Mouse (Mus musculus) intestine, embryonic 14.5 days (tissue): ENCODE results near the gene Donson. TPM values are rescaled to one million over a fixed set of nuclear protein-coding genes. Genes with fewer than 3 reads are reported as not detected.

Source experiments
- ATAC-seq: fragments of 200-750 bp; cut with Nextera tagmentation; replicated peaks from 2 replicates; pipeline ENCODE4 v1.8.0; 2017; ENCODE audit warnings: low read depth, moderate number of reproducible peaks, moderate TSS enrichment, moderate library complexity; ENCODE audit not compliant: low FRiP score, low TSS enrichment
- DNase-seq: peaks from one replicate; pipeline ENCODE4 v3.0.0-alpha.2; 2018; ENCODE audit warnings: low spot score
- H3K27ac ChIP-seq: fragments of 300-500 bp; sonication (generic); 2 replicates; pipeline ENCODE4 v1.5.1; 2014; ENCODE audit warnings: low read depth, mild to moderate bottlenecking, control low read depth
- H3K27me3 ChIP-seq: fragments of 300-500 bp; sonication (generic); replicated peaks from 2 replicates; pipeline ENCODE4 v1.6.1; 2014; ENCODE audit warnings: low read length, control low read depth; ENCODE audit not compliant: control insufficient read depth, insufficient read depth
- H3K36me3 ChIP-seq: fragments of 300-500 bp; sonication (generic); 2 replicates; pipeline ENCODE4 v1.6.1; 2014; ENCODE audit warnings: low read length, control low read depth; ENCODE audit not compliant: control insufficient read depth, insufficient read depth
- H3K4me1 ChIP-seq: fragments of 300-500 bp; sonication (generic); replicated peaks from 2 replicates; pipeline ENCODE4 v1.6.1; 2014; ENCODE audit warnings: low read length, control low read depth, mixed read lengths; ENCODE audit not compliant: control insufficient read depth, insufficient read depth
- H3K4me2 ChIP-seq: fragments of 300-500 bp; sonication (generic); 2 replicates; pipeline ENCODE4 v1.6.1; 2014; ENCODE audit warnings: low read length
- H3K4me3 ChIP-seq: fragments of 300-500 bp; sonication (generic); 2 replicates; pipeline ENCODE4 v1.5.1; 2014; ENCODE audit warnings: low read depth, low read length, control low read depth, mixed read lengths
- H3K9ac ChIP-seq: fragments of 300-500 bp; sonication (generic); 2 replicates; pipeline ENCODE4 v1.6.1; 2014; ENCODE audit warnings: mild to moderate bottlenecking, low read length
- H3K9me3 ChIP-seq: fragments of 300-500 bp; sonication (generic); 2 replicates; pipeline ENCODE4 v1.6.1; 2016; ENCODE audit warnings: low read length, control low read depth; ENCODE audit not compliant: control insufficient read depth
- WGBS: fragments of 180-500 bp; shearing (Covaris S2); extraction: QIAGEN DNeasy Blood & Tissue Kit; methylation state at CpG from one replicate; pipeline ENCODE4 v1.1.7; 2014; 5-methylcytosine and 5-hydroxymethylcytosine counted together
- polyA plus RNA-seq: library from polyadenylated mRNA; unstranded; fragments of >200 nt; fragmentation: Nextera tagmentation; extraction: Ambion mirVana; gene quantifications from 2 replicates; pipeline ENCODE4 v1.2.1, GENCODE M21; 2014

Gene Donson
- polyA plus RNA-seq, 1 experiment from 2014 or later, result 24.7 TPM

DNA sequence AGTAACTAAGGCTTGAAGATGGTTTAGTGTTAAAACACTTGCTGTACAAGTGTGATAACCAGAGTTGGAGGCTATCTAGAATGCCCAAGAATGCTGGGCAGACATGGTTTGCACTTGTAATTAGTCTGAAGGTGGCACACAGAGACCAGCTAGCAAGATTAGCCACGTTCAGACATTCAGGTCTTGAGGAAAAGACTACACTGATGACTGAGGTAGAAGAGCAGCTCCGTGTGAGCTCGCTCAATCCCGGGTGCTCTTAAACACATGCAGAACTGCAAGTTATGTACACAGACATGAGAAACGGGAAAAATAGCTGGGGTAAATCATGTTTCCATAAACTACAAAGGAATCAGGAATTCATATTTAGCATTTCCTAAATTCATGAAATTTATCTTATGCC lies 7.9 kb downstream of the Donson start:
- DNase-seq (peak; percentile 41), ATAC-seq (no peak)
- Histone ChIP-seq H3K27ac (no peak overlapping the region), H3K4me2 (no peak overlapping the region), H3K9ac (no peak overlapping the region), H3K27me3 (no peaks in the 10 kb centered on the region), H3K4me1 (no peaks in the 10 kb centered on the region), H3K9me3 (no peaks in the 10 kb centered on the region), H3K4me3 (no peak overlapping the region), H3K36me3 (peaks cover 91% of the 10 kb centered on the region)
- 79% methylated on average over 5 of the region's 5 CpGs for WGBS

DNA sequence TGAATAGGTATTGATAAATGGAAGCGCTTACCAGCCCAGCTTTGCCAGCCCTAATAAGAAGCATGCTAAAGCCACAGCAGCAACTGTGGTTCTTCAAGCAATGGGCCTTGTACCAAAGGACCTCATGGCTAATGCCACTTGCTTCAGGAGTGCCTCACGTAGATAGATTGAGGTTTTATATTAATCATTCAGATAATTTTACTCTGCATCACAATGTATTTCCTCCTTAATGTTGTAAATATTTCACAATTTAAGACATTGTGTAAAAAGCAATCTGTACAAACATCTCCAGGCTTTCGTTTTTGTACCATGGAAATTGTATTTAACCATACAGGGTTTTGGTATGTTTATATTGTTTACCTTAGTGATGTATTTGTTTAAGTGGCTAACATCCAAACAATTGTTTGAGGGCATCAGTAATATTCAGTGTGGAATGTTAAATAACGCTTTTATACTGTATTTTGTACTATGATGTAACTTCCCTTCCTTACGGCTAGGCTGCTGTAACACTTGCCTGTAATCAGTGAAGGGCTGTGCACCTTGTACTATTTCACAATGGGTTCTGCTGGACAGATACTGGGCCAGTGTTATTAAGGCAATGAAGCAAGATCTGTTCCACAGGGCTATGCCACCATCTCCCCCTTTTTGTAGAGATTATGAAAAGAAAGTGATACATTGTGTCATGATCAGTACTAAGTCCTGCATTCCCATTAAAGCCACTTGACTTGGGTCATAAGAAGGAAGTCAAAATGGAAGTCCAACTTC lies 10.2 kb downstream of the Donson start:
- Histone ChIP-seq H3K27me3 (no peaks in the 10 kb centered on the region), H3K4me3 (no peak overlapping the region), H3K9ac (no peak overlapping the region), H3K4me2 (no peak overlapping the region), H3K27ac (no peak overlapping the region), H3K36me3 (peaks cover 94% of the 10 kb centered on the region), H3K9me3 (no peaks in the 10 kb centered on the region), H3K4me1 (no peaks in the 10 kb centered on the region)
- whole genome bisulfite sequencing, result 87% methylated on average over 5 of the region's 5 CpGs
- peak; percentile 31 for DNase-seq
- ATAC-seq, result no peak

DNA sequence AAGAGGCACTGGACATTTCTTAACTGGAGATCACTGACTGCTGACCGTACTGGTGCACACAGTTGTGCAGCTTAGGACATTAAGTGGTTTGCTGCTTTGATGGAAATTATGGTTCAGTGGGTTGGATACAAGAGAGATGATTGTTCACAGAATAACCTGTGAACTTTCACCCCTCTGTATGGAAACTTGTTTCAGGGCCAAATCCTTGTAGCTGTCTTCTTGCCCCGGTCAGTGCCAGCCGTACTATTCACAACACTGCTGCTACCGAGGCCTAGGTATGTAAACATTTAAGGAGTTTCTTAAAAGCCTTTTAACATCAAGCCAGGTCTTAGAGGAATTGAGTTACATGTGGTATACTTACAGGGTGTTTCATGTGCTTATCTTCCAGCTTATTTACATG lies 14.1 kb downstream of the Donson start:
- Histone ChIP-seq H3K9ac (no peak overlapping the region), H3K4me1 (no peaks in the 10 kb centered on the region), H3K27ac (no peak overlapping the region), H3K27me3 (no peaks in the 10 kb centered on the region), H3K4me2 (no peak overlapping the region), H3K4me3 (no peak overlapping the region), H3K9me3 (no peaks in the 10 kb centered on the region), H3K36me3 (peaks cover 98% of the 10 kb centered on the region)
- no peak for ATAC-seq
- DNase-seq, result peak; percentile 29
- WGBS, result 67% methylated on average over 4 of the region's 4 CpGs

DNA sequence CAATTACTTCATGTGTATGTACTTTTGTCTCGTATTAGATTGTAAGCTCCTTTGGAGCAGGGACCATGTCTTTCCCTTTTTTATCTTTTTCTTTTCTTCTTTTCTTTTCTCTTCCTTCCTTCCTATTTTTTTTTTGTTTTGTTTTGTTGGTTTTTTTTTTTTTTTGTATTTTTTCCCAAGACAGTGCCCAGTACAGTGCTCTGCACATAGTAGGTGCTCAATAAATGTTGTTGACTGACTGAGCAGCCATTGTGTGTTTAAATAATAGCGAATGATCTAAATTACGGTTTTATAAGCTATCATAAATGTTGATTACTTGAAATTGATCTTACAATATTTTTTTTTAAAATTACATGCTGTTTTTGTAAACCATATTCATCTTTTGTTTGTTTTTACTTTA lies 24.8 kb downstream of the Donson start:
- H3K9me3 ChIP-seq, result no peaks in the 10 kb centered on the region
- no peaks in the 10 kb centered on the region for H3K4me1 ChIP-seq
- H3K4me3 ChIP-seq, result no peak overlapping the region
- no peak overlapping the region for H3K9ac ChIP-seq
- WGBS, result 95% methylated on average over 3 of the region's 3 CpGs
- DNase-seq, result no peak
- no peak overlapping the region for H3K27ac ChIP-seq
- H3K4me2 ChIP-seq, result no peak overlapping the region
- no peaks in the 10 kb centered on the region for H3K27me3 ChIP-seq
- no peak for ATAC-seq
- H3K36me3 ChIP-seq, result peaks cover 97% of the 10 kb centered on the region

DNA sequence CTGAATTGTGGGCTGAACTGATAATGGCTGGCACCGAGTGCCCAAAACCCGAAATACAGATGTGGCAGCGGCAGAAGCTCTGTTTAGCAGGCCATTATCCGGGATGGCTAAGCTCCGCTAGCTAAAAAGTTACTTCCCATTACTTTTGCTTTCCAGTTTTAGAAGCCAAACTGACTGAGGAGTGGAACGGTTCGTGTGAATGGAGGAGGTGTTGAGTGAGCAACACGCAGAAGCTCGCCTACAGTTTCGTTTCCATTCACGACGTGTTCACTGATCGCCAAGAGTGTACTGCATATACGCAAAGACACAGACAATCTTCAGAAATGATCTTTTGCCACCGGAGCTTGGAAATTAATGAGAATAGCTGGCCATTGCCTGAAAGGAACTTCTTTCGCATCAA lies 26.2 kb downstream of the Donson start:
- no peaks in the 10 kb centered on the region for H3K4me1 ChIP-seq
- H3K9ac ChIP-seq, result no peak overlapping the region
- DNase-seq (peak; percentile 36), ATAC-seq (no peak)
- no peaks in the 10 kb centered on the region for H3K9me3 ChIP-seq
- H3K36me3 ChIP-seq, result peaks cover 99% of the 10 kb centered on the region
- H3K27me3 ChIP-seq, result no peaks in the 10 kb centered on the region
- no peak overlapping the region for H3K27ac ChIP-seq
- 95% methylated on average over 16 of the region's 16 CpGs for WGBS
- H3K4me2 ChIP-seq, result no peak overlapping the region
- no peak overlapping the region for H3K4me3 ChIP-seq

DNA sequence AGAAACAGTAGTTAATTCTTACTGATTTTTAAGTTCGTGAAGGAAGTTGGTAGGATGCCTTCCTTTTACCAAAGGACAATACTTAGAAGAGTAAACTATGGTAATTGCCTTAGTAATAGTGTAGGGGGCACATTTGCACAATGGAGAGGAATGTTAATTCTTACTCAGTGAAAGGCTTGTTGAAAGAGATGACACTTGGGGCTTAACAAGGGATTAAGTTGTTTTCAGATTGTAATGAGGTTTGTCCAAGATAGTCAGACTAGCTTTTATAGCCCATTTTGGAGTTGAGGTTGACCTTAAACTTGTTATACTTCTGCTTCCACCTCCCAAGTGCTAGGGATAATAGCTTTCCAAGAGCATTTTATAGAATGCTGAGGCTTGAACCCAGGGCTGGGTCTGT lies 27.2 kb downstream of the Donson start:
- no peak overlapping the region for H3K9ac ChIP-seq

DNA sequence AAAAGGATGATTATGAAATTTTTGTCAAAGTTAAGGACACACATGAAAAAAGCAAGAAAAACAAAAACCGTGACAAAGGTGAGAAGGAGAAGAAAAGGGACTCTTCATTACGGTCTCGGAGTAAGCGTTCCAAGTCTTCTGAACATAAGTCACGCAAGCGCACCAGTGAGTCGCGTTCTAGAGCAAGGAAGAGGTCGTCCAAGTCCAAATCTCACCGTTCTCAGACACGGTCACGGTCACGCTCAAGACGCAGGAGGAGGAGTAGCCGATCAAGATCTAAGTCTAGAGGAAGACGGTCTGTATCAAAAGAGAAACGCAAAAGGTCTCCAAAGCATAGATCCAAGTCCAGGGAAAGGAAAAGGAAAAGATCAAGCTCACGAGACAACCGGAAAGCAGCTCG lies 28.8 kb downstream of the Donson start:
- DNase-seq (peak; percentile 48), ATAC-seq (no peak)
- H3K4me3 ChIP-seq, result no peak overlapping the region
- peaks cover 100% of the 10 kb centered on the region for H3K36me3 ChIP-seq
- H3K27ac ChIP-seq, result no peak overlapping the region
- H3K4me2 ChIP-seq, result no peak overlapping the region
- H3K4me1 ChIP-seq, result no peaks in the 10 kb centered on the region
- H3K27me3 ChIP-seq, result no peaks in the 10 kb centered on the region
- H3K9ac ChIP-seq, result no peak overlapping the region
- 96% methylated on average over 20 of the region's 20 CpGs for WGBS
- no peaks in the 10 kb centered on the region for H3K9me3 ChIP-seq

More for the DNA sequence above, 27.2 kb downstream of the Donson start:
- H3K4me1 ChIP-seq, result no peaks in the 10 kb centered on the region
- peaks cover 100% of the 10 kb centered on the region for H3K36me3 ChIP-seq
- 78% methylated on average over 1 of the region's 1 CpGs for WGBS
- DNase-seq (no peak), ATAC-seq (no peak)
- H3K4me2 ChIP-seq, result no peak overlapping the region
- H3K9me3 ChIP-seq, result no peaks in the 10 kb centered on the region
- H3K4me3 ChIP-seq, result no peak overlapping the region
- no peak overlapping the region for H3K27ac ChIP-seq
- no peaks in the 10 kb centered on the region for H3K27me3 ChIP-seq

DNA sequence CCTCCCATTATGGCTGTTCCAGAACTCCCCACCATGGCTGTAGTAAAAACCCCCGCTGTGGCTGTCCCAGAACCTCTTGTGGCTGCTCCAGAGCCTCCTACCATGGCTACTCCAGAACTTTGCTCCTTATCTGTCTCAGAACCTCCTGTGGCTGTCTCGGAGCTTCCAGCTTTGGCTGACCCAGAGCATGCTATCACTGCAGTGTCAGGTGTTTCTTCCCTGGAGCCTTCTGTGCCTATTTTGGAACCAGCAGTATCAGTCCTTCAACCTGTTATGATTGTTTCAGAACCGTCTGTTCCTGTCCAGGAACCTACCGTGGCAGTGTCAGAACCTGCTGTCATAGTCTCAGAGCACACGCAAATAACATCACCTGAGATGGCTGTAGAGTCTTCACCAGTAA lies 30.1 kb downstream of the Donson start:
- H3K9me3 ChIP-seq, result no peaks in the 10 kb centered on the region

DNA sequence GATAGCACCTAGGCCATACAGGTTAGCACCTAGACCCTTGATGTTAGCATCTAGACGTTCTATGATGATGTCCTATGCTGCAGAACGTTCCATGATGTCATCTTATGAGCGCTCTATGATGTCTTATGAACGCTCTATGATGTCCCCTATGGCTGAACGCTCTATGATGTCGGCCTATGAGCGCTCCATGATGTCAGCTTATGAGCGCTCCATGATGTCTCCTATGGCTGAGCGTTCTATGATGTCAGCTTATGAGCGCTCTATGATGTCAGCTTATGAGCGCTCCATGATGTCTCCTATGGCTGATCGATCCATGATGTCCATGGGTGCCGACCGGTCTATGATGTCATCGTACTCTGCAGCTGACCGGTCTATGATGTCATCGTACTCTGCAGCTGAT lies 31.3 kb downstream of the Donson start:
- Histone ChIP-seq H3K27me3 (no peaks in the 10 kb centered on the region), H3K27ac (no peak overlapping the region), H3K9ac (no peak overlapping the region), H3K9me3 (no peaks in the 10 kb centered on the region), H3K4me1 (no peaks in the 10 kb centered on the region), H3K4me2 (no peak overlapping the region), H3K36me3 (peaks cover 92% of the 10 kb centered on the region), H3K4me3 (no peak overlapping the region)
- 98% methylated on average over 17 of the region's 17 CpGs for WGBS
- DNase-seq, result no peak
- ATAC-seq, result peak; percentile 67

More for the DNA sequence above, 30.1 kb downstream of the Donson start:
- DNase-seq, result no peak
- no peaks in the 10 kb centered on the region for H3K27me3 ChIP-seq
- WGBS, result 95% methylated on average over 5 of the region's 5 CpGs
- no peak for ATAC-seq
- no peaks in the 10 kb centered on the region for H3K4me1 ChIP-seq
- H3K36me3 ChIP-seq, result peaks cover 96% of the 10 kb centered on the region
- H3K4me3 ChIP-seq, result no peak overlapping the region
- no peak overlapping the region for H3K4me2 ChIP-seq
- no peak overlapping the region for H3K9ac ChIP-seq
- H3K27ac ChIP-seq, result no peak overlapping the region
